Mouse (Mus musculus) left cerebral cortex, adult 6 months (tissue): ENCODE data around the gene Gns. TPM values are rescaled to one million over a fixed set of nuclear protein-coding genes. Genes with fewer than 3 reads are reported as not detected.

ENCODE experiments used
- long read RNA-seq, 2 experiments: library from polyadenylated mRNA; unstranded; transcript quantifications; one replicate each; pipeline ENCODE4 v2.0.0; 2019 to 2020
- polyA plus RNA-seq: library from polyadenylated mRNA; unstranded; fragments of <200 nt; fragmentation: Nextera tagmentation; gene quantifications from 2 replicates; pipeline ENCODE4 v1.2.3, GENCODE M21; 2021

The Gns gene
- 28.7 and 32.9 TPM in 2 replicates for polyA plus RNA-seq
- long read RNA-seq, experiment 1, transcript Gns-201 (14 exons, 3,855 nt) = major isoform, 198 of 269 reads
- long read RNA-seq, experiment 1, partial matches to known transcripts = 41 of 269 reads
- long read RNA-seq, experiment 1, other reads (novel, unspliced or antisense) = 28 of 269 reads
- long read RNA-seq, experiment 2, transcript Gns-201 (14 exons, 3,855 nt) = major isoform, 13 of 37 reads
- long read RNA-seq, experiment 2, partial matches to known transcripts = 2 of 37 reads
- long read RNA-seq, experiment 2, other reads (novel, unspliced or antisense) = 22 of 37 reads

DNA sequence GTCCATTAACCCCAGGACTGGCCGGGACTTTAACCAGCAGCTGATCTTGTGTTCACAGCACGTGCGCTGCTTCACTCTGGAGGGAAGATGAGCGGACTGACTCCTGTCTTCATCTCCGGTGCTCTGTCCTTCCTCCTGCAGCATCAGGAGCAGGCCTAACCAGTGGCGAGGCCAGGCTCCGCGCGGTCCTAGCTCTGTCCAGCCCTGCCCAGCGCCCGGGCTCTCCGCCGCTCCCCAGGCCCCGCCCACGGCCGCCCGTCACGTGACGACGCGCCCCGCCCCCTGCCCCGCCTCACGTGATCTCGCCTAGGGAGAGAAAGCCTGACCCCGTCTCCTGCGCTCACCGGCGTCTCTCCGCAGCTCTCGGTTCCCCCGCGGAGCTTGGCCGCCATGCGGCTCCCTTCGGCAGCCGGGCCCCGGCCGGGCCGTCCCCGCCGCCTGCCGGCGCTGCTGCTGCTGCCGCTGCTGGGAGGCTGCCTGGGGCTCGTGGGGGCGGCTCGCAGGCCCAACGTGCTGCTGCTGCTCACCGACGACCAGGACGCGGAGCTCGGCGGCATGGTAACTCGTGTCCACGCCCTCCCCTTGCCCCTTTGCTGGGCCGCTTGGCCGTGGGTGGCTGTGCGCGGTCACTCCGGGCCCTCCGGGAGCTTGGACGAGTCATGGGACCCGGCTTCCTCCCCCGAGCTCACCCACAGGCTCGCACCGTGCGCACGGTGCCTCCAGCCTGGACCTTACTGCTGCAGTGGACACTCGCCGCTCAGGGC is at the start of gene Gns:
Gene Gns (plus strand): TSS at position 290 of the 764 bp plus-strand sequence.

DNA sequence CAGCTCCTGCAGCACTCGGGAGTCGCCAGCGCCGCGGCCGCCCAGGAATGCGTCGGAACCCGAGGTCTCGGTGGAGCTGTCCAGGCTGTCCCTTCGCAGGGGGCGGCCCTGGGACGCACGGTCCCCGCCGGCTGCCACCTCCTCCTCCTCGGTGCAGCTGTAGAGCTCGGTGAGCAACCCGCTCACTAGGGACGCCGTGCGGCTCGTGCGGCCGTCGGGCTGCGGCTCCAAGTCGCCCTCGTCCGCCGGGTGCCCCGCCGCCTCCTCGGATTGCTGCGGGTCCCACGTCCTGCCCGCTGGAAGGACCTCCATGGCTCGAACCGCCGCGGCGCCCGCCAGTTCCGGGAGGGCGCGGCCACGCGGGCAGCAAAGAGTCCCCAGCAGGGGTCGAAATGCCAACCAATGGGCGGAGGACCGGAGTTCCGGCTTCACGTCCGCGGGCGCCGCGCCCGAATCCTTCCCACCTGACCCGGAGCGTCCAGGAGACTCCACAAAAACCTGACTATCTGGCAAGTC is 13.8 kb upstream of the Gns start, which contains the start of gene Tbc1d30:
Gene Tbc1d30 (minus strand): TSS at position 213 of the 516 bp plus-strand sequence.

Other genes with a start within 250 kb of the Gns start
- gene Tbc1d30, start 13.8 kb upstream of the Gns start, polyA plus RNA-seq = 19.2 and 23.8 TPM in 2 replicates
- 3.2 and 6.1 TPM in 2 replicates for gene Rassf3, start 111.3 kb downstream of the Gns start, polyA plus RNA-seq
- gene Tbk1, start 221.7 kb downstream of the Gns start, polyA plus RNA-seq = 17.9 and 25.3 TPM in 2 replicates